Mouse (Mus musculus): ENCODE results near the gene Olfr576. TPM values are rescaled to one million over a fixed set of nuclear protein-coding genes. Genes with fewer than 3 reads are reported as not detected.

The Olfr576 gene
- polyA plus RNA-seq, 1 experiment, result not detected

DNA sequence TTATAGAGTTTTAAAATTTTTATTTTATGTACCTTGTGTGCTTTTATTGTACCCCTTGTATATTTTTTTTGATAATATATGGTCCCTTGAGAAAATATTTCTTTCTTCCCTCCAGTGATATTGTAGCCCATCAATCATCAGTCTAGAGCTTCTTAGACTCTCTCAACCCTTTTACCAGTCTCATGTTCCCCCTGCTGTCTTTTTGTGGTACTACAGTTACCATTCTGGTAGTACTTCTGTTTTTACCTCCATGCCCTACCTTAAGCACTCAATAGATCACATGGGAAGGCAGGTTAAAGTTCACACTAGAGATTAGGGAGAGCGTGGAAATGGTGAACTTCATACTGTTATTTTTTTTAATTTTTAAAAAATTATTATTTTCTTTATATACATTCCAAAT, 42.8 kb upstream of the Olfr576 start:
- H3K79me2 ChIP-seq (ENCODE audit: control insufficient read depth, insufficient read depth), result no peaks in the 10 kb centered on the region
- no peak overlapping the region for H3ac ChIP-seq (ENCODE audit: control insufficient read depth, insufficient read length)
- no peaks in the 10 kb centered on the region for H3K27me3 ChIP-seq (ENCODE audit: control insufficient read depth, insufficient read depth, insufficient read length)
- no peaks in the 10 kb centered on the region for H3K36me3 ChIP-seq (ENCODE audit: control insufficient read depth, insufficient read depth)
- TF ChIP-seq REST (IDR thresholded peaks at IDR 0.05; ENCODE audit: insufficient read depth, insufficient read length) (no peak), TCF12 (IDR thresholded peaks at IDR 0.05; ENCODE audit: insufficient read depth, poor library complexity, severe bottlenecking) (no peak), MYOG (IDR thresholded peaks at IDR 0.05; ENCODE audit: control insufficient read depth in 1 of 3, insufficient read depth in 1 of 3, insufficient read length in 2 of 3, low read depth in 2 of 3) (no peak), USF1 (IDR thresholded peaks at IDR 0.05; ENCODE audit: low read depth) (no peak), SRF (IDR thresholded peaks at IDR 0.05; ENCODE audit: control insufficient read depth, insufficient read length, low read depth) (no peak)
- H3K4me2 ChIP-seq (ENCODE audit: low read depth), result no peak overlapping the region
- no peak overlapping the region for H3K4me3 ChIP-seq

GRCm38 (mm10) chr7:102924109-102924508, 38.4 kb upstream of the Olfr576 start, which contains the start of gene Olfr572:
Gene Olfr572 (plus strand): TSS chr7:102924409.
- no peaks in the 10 kb centered on the region for H3K79me2 ChIP-seq (ENCODE audit: control insufficient read depth, insufficient read depth)

GRCm38 (mm10) chr7:102927105-102927504, 35.4 kb upstream of the Olfr576 start:
- no peak overlapping the region for H3K4me2 ChIP-seq (ENCODE audit: low read depth)
- TF ChIP-seq REST (IDR thresholded peaks at IDR 0.05; ENCODE audit: insufficient read depth, insufficient read length) (no peak), MYOG (IDR thresholded peaks at IDR 0.05; ENCODE audit: control insufficient read depth in 1 of 3, insufficient read depth in 1 of 3, insufficient read length in 2 of 3, low read depth in 2 of 3) (no peak), POLR2AphosphoS2 (IDR thresholded peaks at IDR 0.05; ENCODE audit: insufficient read length, low read depth) (no peak), MAX (IDR thresholded peaks at IDR 0.05; ENCODE audit: low read depth) (no peak), CEBPB (IDR thresholded peaks at IDR 0.05; ENCODE audit: insufficient read depth, poor library complexity, severe bottlenecking) (no peak), SRF (IDR thresholded peaks at IDR 0.05; ENCODE audit: control insufficient read depth, insufficient read length, low read depth) (no peak), POLR2A (IDR thresholded peaks at IDR 0.05; ENCODE audit: insufficient read length, low read depth) (no peak), E2F4 (IDR thresholded peaks at IDR 0.05; ENCODE audit: insufficient read depth) (no peak), MYOD1 (IDR thresholded peaks at IDR 0.05; ENCODE audit: control insufficient read depth in 1 of 3, insufficient read length in 2 of 3, low read depth in 2 of 3) (no peak), TCF3 (IDR thresholded peaks at IDR 0.05; ENCODE audit: insufficient read length, low read depth) (no peak), USF1 (IDR thresholded peaks at IDR 0.05; ENCODE audit: low read depth) (no peak), TCF12 (IDR thresholded peaks at IDR 0.05; ENCODE audit: insufficient read depth, poor library complexity, severe bottlenecking) (no peak)
- no peak overlapping the region for H3ac ChIP-seq (ENCODE audit: control insufficient read depth, insufficient read length)
- no peaks in the 10 kb centered on the region for H3K36me3 ChIP-seq (ENCODE audit: control insufficient read depth, insufficient read depth)
- H3K27me3 ChIP-seq (ENCODE audit: control insufficient read depth, insufficient read depth, insufficient read length), result no peaks in the 10 kb centered on the region
- no peaks in the 10 kb centered on the region for H3K79me2 ChIP-seq (ENCODE audit: control insufficient read depth, insufficient read depth)
- no peak overlapping the region for H3K4me3 ChIP-seq

More at GRCm38 (mm10) chr7:102924109-102924508, 38.4 kb upstream of the Olfr576 start, which contains the start of gene Olfr572:
- no peak for TF ChIP-seq SRF (IDR thresholded peaks at IDR 0.05; ENCODE audit: control insufficient read depth, insufficient read length, low read depth)
- TF ChIP-seq MYOG (IDR thresholded peaks at IDR 0.05; ENCODE audit: control insufficient read depth in 1 of 3, insufficient read depth in 1 of 3, insufficient read length in 2 of 3, low read depth in 2 of 3), result no peak
- no peak for TF ChIP-seq TCF12 (IDR thresholded peaks at IDR 0.05; ENCODE audit: insufficient read depth, poor library complexity, severe bottlenecking)
- no peak for TF ChIP-seq POLR2A (IDR thresholded peaks at IDR 0.05; ENCODE audit: insufficient read length, low read depth)
- TF ChIP-seq MAX (IDR thresholded peaks at IDR 0.05; ENCODE audit: low read depth), result no peak
- no peak for TF ChIP-seq TCF3 (IDR thresholded peaks at IDR 0.05; ENCODE audit: insufficient read length, low read depth)
- no peak for TF ChIP-seq USF1 (IDR thresholded peaks at IDR 0.05; ENCODE audit: low read depth)
- no peak for TF ChIP-seq MYOD1 (IDR thresholded peaks at IDR 0.05; ENCODE audit: control insufficient read depth in 1 of 3, insufficient read length in 2 of 3, low read depth in 2 of 3)
- no peak for TF ChIP-seq CEBPB (IDR thresholded peaks at IDR 0.05; ENCODE audit: insufficient read depth, poor library complexity, severe bottlenecking)
- TF ChIP-seq REST (IDR thresholded peaks at IDR 0.05; ENCODE audit: insufficient read depth, insufficient read length), result no peak
- no peaks in the 10 kb centered on the region for H3K36me3 ChIP-seq (ENCODE audit: control insufficient read depth, insufficient read depth)
- no peak within 1 kb of the TSS for H3K4me2 ChIP-seq (ENCODE audit: low read depth)
- no peak within 1 kb of the TSS for H3K4me3 ChIP-seq
- H3K27me3 ChIP-seq (ENCODE audit: control insufficient read depth, insufficient read depth, insufficient read length), result no peaks in the 10 kb centered on the region
- no peak within 1 kb of the TSS for H3ac ChIP-seq (ENCODE audit: control insufficient read depth, insufficient read length)

GRCm38 (mm10) chr7:102942475-102942874, 20.0 kb upstream of the Olfr576 start, which contains the start of gene Olfr573-ps1:
Gene Olfr573-ps1 (minus strand): TSS chr7:102942575.
- Histone ChIP-seq H3K27me3 (ENCODE audit: control insufficient read depth, insufficient read depth, insufficient read length) (no peaks in the 10 kb centered on the region), H3K36me3 (ENCODE audit: control insufficient read depth, insufficient read depth) (no peaks in the 10 kb centered on the region), H3K4me2 (ENCODE audit: low read depth) (no peak within 1 kb of the TSS), H3K4me3 (no peak within 1 kb of the TSS), H3K79me2 (ENCODE audit: control insufficient read depth, insufficient read depth) (no peaks in the 10 kb centered on the region), H3ac (ENCODE audit: control insufficient read depth, insufficient read length) (no peak within 1 kb of the TSS)
- no peak for TF ChIP-seq REST (IDR thresholded peaks at IDR 0.05; ENCODE audit: insufficient read depth, insufficient read length)

DNA sequence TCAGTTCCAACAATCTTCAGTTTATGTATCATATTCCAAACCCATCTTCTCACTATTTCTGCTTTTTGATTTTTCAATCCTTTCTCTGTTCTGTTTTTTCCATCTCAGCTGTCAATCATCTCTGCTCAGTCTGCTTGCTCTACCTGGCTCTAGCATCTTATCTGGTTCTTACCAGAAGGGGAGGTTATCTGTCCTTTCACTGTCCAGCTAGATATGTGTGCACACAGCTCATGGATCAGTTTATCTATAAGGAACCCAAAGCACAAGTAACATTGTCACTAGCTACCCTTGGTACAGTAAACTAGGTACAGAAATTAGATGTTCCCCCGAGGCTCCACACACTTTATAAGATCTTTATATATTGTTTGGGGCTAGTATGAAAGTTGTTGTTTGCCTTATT, 19.0 kb upstream of the Olfr576 start:
- no peak overlapping the region for H3K4me3 ChIP-seq
- H3ac ChIP-seq (ENCODE audit: control insufficient read depth, insufficient read length), result no peak overlapping the region
- no peak overlapping the region for H3K4me2 ChIP-seq (ENCODE audit: low read depth)
- no peaks in the 10 kb centered on the region for H3K27me3 ChIP-seq (ENCODE audit: control insufficient read depth, insufficient read depth, insufficient read length)
- TF ChIP-seq MYOG (IDR thresholded peaks at IDR 0.05; ENCODE audit: control insufficient read depth in 1 of 3, insufficient read depth in 1 of 3, insufficient read length in 2 of 3, low read depth in 2 of 3) (no peak), USF1 (IDR thresholded peaks at IDR 0.05; ENCODE audit: low read depth) (no peak), POLR2A (IDR thresholded peaks at IDR 0.05; ENCODE audit: insufficient read length, low read depth) (no peak), MYOD1 (IDR thresholded peaks at IDR 0.05; ENCODE audit: control insufficient read depth in 1 of 3, insufficient read length in 2 of 3, low read depth in 2 of 3) (no peak), CEBPB (IDR thresholded peaks at IDR 0.05; ENCODE audit: insufficient read depth, poor library complexity, severe bottlenecking) (no peak), TCF3 (IDR thresholded peaks at IDR 0.05; ENCODE audit: insufficient read length, low read depth) (no peak)
- no peaks in the 10 kb centered on the region for H3K36me3 ChIP-seq (ENCODE audit: control insufficient read depth, insufficient read depth)
- H3K79me2 ChIP-seq (ENCODE audit: control insufficient read depth, insufficient read depth), result no peaks in the 10 kb centered on the region
